Mouse (Mus musculus) splenic B cell, adult 2 months (primary cell): ENCODE measurements at regions not wholly inside any gene's neighbourhood (a gene's known extent, or its start where the extent isn't known, plus 50 kb on each side); places are given as distances from the start of the nearest gene placed in this dataset.
"Not testable (repeated sequence)": the region's sequence is repeated elsewhere in the genome, so short reads cannot be mapped to it uniquely, and the experiment has no call there.

Experiments used
- DNase-seq: peaks from one replicate; pipeline ENCODE4 v3.0.0-alpha.2; 2011; ENCODE audit warnings: low read depth, low spot score
- H3K27me3 ChIP-seq: 2 replicates; pipeline ENCODE4 v1.6.1; 2012; ENCODE audit warnings: mild to moderate bottlenecking, low read length, moderate library complexity, mixed read lengths; ENCODE audit not compliant: control insufficient read depth, poor library complexity, insufficient read depth, severe bottlenecking
- H3K36me3 ChIP-seq: 2 replicates; pipeline ENCODE4 v1.6.1; 2012; ENCODE audit warnings: mild to moderate bottlenecking, low read length, moderate library complexity, mixed read lengths; ENCODE audit not compliant: control insufficient read depth, poor library complexity, insufficient read depth, severe bottlenecking

GRCm38 (mm10) chr13:57016465-57017272, 120.9 kb upstream of the Trpc7 start:
- no peaks in the 10 kb centered on the region for H3K27me3 ChIP-seq
- no peak for DNase-seq
- H3K36me3 ChIP-seq, result no peaks in the 10 kb centered on the region

GRCm38 (mm10) chr13:57007236-57007635, 111.4 kb upstream of the Trpc7 start:
- not testable (repeated sequence) for H3K27me3 ChIP-seq, DNase-seq, H3K36me3 ChIP-seq

- DNase-seq, result no peak
- H3K27me3 ChIP-seq, result no peaks in the 10 kb centered on the region
- H3K36me3 ChIP-seq, result no peaks in the 10 kb centered on the region
These were observed 107.9 kb upstream of the Trpc7 start for GRCm38 (mm10) chr13:57003565-57004132.

- DNase-seq, result no peak
- Histone ChIP-seq H3K27me3 (no peaks in the 10 kb centered on the region), H3K36me3 (no peaks in the 10 kb centered on the region)
These were observed 96.2 kb upstream of the Trpc7 start for GRCm38 (mm10) chr13:56992022-56992421.

GRCm38 (mm10) chr13:56974063-56974462, 78.3 kb upstream of the Trpc7 start:
- Histone ChIP-seq H3K27me3 (no peaks in the 10 kb centered on the region), H3K36me3 (no peaks in the 10 kb centered on the region)
- no peak for DNase-seq

- Histone ChIP-seq H3K36me3 (no peaks in the 10 kb centered on the region), H3K27me3 (no peaks in the 10 kb centered on the region)
- no peak for DNase-seq
These were observed 59.6 kb upstream of the Trpc7 start for GRCm38 (mm10) chr13:56955358-56955757.

- no peaks in the 10 kb centered on the region for H3K27me3 ChIP-seq
- no peaks in the 10 kb centered on the region for H3K36me3 ChIP-seq
- DNase-seq, result no peak
These were observed 52.3 kb upstream of the Trpc7 start for GRCm38 (mm10) chr13:56948086-56948485.

- DNase-seq, result no peak
These were observed 51.5 kb upstream of the Trpc7 start for GRCm38 (mm10) chr13:56947266-56947665.

More at GRCm38 (mm10) chr13:56947266-56947665, 51.5 kb upstream of the Trpc7 start:
- H3K27me3 ChIP-seq, result no peaks in the 10 kb centered on the region
- H3K36me3 ChIP-seq, result no peaks in the 10 kb centered on the region
